Mouse (Mus musculus) testis, adult 2 months (tissue): Measurements from ENCODE around the gene Plppr1. TPM values are rescaled to one million over a fixed set of nuclear protein-coding genes. Genes with fewer than 3 reads are reported as not detected.

Experiments used
- H3K27ac ChIP-seq: fragments of 200-500 bp; 2 replicates; pipeline ENCODE4 v1.5.1; 2012; ENCODE audit warnings: low read depth, low read length; ENCODE audit not compliant: control insufficient read depth, insufficient read depth
- H3K27me3 ChIP-seq: fragments of 200-500 bp; 2 replicates; pipeline ENCODE4 v1.6.1; 2012; ENCODE audit warnings: mild to moderate bottlenecking, low read length, moderate library complexity; ENCODE audit not compliant: control insufficient read depth, insufficient read depth
- H3K36me3 ChIP-seq: fragments of 200-500 bp; 2 replicates; pipeline ENCODE4 v1.6.1; 2012; ENCODE audit warnings: mild to moderate bottlenecking, low read length; ENCODE audit not compliant: control insufficient read depth, insufficient read depth
- H3K4me1 ChIP-seq: fragments of 200-500 bp; 2 replicates; pipeline ENCODE4 v1.6.1; 2012; ENCODE audit warnings: low read length; ENCODE audit not compliant: control insufficient read depth, insufficient read depth
- H3K4me3 ChIP-seq: fragments of 200-500 bp; 2 replicates; pipeline ENCODE4 v1.5.1; 2012; ENCODE audit warnings: low read depth, mild to moderate bottlenecking, low read length, moderate library complexity, mixed read lengths; ENCODE audit not compliant: control insufficient read depth
- CTCF ChIP-seq: fragments of 200-500 bp; IDR thresholded peaks from 2 replicates; pipeline ENCODE4 v1.5.1; 2012; ENCODE audit warnings: low read depth, mild to moderate bottlenecking, inconsistent platforms, low read length, moderate library complexity; ENCODE audit not compliant: control insufficient read depth, insufficient read depth, insufficient replicate concordance
- POLR2A ChIP-seq: fragments of 200-500 bp; IDR thresholded peaks from 2 replicates; pipeline ENCODE4 v1.6.1; 2012; ENCODE audit warnings: low read depth, mild to moderate bottlenecking, inconsistent platforms, low read length, moderate library complexity; ENCODE audit not compliant: control insufficient read depth
- polyA plus RNA-seq: library from polyadenylated mRNA; depleted of rRNA; stranded (reverse); fragments of >200 nt; gene quantifications from 2 replicates; pipeline ENCODE4 v1.2.3, GENCODE M21; 2012

Gene Plppr1
- polyA plus RNA-seq, 1 experiment: not detected

DNA sequence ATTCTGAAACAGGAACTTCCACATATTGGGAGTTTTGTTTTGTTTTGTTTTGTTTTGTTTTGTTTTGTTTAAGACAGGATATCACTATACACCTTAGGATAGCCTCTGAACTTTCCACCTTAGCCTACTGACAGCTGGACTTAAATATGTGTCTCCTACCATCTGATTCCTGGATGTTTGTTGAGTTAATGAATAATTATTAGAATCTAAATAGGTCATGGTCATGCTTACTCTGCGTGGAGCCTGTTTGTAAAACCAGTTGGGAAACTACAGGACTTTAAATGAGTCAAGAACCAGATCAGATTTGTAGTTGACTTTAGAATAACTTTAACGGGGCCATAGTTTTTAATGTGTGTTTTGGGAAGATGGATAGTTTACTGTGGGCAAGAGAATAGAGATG is 40.4 kb downstream of the Plppr1 start:
- Histone ChIP-seq H3K27ac (no peak overlapping the region), H3K36me3 (no peaks in the 10 kb centered on the region), H3K4me3 (no peak overlapping the region), H3K27me3 (no peaks in the 10 kb centered on the region), H3K4me1 (no peaks in the 10 kb centered on the region)
- TF ChIP-seq CTCF (no peak), POLR2A (no peak)

DNA sequence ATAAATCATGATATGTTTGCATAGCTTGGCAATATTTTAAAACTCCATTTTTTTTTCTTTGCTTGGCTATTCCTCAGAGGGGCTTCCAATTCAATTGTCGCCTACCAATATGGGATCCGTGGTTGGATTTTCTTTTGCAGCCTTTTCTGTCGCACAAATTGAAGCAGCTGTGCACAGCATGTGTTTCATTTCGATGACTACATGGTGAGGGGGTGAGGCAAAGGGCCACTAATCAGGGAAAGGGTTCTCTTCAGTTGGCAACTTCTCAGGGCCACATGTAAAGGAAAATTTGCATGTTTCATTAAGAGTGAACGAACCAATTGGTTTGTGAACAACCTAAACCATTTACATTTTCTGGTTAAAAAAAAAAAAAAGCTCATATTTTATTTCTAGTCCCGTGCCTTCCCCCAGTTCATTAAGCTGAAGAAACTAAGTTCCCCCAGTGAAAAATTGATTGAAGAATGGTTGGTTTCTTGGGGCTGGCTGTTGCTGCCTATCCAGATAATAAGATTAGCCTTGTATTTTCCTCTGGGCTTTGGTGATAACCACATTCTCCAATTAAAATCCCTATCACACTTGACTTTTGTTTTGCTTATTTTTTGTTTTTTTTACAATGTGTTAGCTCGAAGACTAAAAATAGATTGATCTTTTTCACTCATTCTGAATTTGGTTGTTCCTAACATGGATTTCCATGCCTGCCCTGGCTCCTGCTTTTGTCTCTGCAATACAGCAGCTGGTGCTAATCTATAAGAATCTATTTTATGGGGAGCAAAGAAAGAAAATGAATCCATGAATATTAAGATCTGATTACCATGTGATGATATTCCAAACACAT is 43.1 kb downstream of the Plppr1 start:
- Histone ChIP-seq H3K27ac (no peak overlapping the region), H3K27me3 (no peaks in the 10 kb centered on the region), H3K36me3 (no peaks in the 10 kb centered on the region), H3K4me3 (no peak overlapping the region), H3K4me1 (no peaks in the 10 kb centered on the region)
- no peak for TF ChIP-seq CTCF
- TF ChIP-seq POLR2A: no peak

DNA sequence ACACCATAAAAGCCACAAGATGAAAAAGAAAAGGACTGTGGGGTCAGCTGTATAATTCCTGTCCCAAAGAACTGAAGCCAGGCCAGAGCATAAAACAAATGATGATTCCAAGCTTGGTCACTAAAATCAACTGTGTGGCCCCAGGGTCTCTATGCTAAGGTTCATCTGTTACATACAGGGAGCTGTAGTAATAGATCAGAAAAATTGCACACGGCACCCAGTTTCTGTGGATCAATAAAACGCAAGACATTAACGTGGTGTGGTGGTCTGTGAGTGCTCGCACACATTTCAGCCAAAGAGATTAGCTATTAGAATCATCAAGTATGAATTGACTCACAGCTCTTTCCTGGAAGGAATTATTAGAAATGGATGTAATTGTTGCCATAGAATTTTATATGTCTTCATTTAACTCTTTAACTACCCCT is 43.7 kb downstream of the Plppr1 start:
- H3K4me3 ChIP-seq: no peak overlapping the region
- H3K4me1 ChIP-seq: no peaks in the 10 kb centered on the region
- TF ChIP-seq POLR2A (no peak), CTCF (no peak)
- no peaks in the 10 kb centered on the region for H3K27me3 ChIP-seq
- no peaks in the 10 kb centered on the region for H3K36me3 ChIP-seq
- H3K27ac ChIP-seq: no peak overlapping the region

DNA sequence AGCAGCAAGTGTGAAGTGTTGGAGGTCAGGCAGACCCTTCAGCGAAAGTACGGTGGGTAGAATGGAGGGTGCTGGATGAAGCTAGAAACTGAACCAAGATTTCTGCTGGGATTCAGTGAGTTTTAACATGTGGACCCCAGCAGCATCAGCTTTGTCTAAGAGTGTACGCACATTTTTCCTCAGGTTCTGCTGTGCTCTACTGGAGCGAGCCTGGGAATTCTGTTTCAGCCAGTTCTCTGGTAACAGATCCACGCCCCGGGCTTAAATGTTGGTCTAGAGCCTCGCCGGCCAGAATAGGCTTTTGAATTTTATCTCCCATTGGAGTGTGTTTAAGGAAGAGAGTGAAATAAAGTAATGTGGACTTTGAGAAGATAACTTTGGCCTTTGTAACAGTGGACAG is 45.8 kb downstream of the Plppr1 start:
- H3K36me3 ChIP-seq: no peaks in the 10 kb centered on the region
- H3K27me3 ChIP-seq: no peaks in the 10 kb centered on the region
- H3K27ac ChIP-seq: no peak overlapping the region
- TF ChIP-seq CTCF: no peak
- TF ChIP-seq POLR2A: no peak
- no peak overlapping the region for H3K4me3 ChIP-seq
- H3K4me1 ChIP-seq: no peaks in the 10 kb centered on the region

DNA sequence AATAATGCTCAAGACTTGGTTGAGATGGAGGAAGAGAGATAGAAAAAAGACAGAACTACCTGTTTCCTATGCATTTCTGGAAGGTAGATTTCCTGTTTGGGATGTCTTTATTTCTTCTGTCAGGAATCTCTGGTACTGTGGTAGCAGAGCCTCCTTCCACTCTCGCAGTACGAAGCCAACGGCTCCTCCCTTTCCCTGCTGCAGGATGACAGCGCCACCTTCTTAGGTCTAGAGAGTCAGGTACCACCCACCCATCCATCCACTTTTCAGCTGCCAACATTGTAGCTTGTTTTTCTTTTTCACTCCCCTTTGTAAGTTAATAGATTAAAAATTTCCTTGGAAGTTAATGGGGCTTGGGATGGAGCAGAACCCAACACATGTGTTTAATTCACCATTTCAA is 48.8 kb downstream of the Plppr1 start:
- Histone ChIP-seq H3K4me1 (no peaks in the 10 kb centered on the region), H3K36me3 (no peaks in the 10 kb centered on the region), H3K4me3 (no peak overlapping the region), H3K27ac (no peak overlapping the region), H3K27me3 (no peaks in the 10 kb centered on the region)
- no peak for TF ChIP-seq POLR2A
- no peak for TF ChIP-seq CTCF

DNA sequence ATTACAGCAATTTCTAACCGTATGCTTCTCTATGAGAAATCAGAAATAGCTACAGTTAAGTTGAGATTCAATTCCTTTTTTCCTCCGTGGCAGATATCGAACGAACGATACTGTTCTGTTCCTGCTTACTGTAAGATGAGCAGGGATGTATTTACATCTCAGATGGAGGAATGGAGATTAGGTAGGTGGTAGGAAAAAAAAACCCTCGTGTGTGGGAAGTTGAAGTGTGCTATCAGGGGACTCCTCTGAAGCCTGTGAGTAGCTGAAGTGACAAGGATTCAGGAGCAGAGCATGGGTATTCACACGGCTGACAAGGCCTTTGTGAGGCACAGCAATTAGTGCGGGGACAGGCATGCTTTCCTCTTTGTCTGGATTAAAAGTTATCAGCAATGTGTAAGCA is 49.3 kb downstream of the Plppr1 start:
- H3K36me3 ChIP-seq: no peaks in the 10 kb centered on the region
- TF ChIP-seq CTCF (no peak), POLR2A (no peak)
- no peak overlapping the region for H3K27ac ChIP-seq
- no peaks in the 10 kb centered on the region for H3K4me1 ChIP-seq
- H3K4me3 ChIP-seq: no peak overlapping the region
- H3K27me3 ChIP-seq: no peaks in the 10 kb centered on the region

DNA sequence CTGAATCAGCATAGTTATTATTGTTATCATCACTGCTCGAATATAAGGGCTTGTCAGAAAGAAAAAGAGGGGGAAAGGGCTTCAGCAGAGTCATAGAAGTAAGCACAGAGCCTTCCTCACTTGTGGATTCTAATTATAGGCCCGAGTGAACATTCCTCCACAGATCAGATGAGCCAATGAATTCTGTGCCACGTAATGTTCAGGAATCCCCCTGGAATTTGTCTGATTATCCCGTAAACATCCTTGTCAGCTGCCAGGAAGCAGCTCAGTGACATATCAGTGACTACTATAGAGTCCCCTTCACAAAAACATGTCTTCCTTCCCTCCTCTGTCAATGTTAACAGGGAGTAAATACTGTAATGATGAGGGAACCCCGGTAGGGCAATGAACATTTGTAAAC is 50.9 kb downstream of the Plppr1 start:
- Histone ChIP-seq H3K4me3 (no peak overlapping the region), H3K27ac (no peak overlapping the region), H3K4me1 (no peaks in the 10 kb centered on the region), H3K36me3 (no peaks in the 10 kb centered on the region), H3K27me3 (no peaks in the 10 kb centered on the region)
- TF ChIP-seq CTCF (no peak), POLR2A (no peak)

DNA sequence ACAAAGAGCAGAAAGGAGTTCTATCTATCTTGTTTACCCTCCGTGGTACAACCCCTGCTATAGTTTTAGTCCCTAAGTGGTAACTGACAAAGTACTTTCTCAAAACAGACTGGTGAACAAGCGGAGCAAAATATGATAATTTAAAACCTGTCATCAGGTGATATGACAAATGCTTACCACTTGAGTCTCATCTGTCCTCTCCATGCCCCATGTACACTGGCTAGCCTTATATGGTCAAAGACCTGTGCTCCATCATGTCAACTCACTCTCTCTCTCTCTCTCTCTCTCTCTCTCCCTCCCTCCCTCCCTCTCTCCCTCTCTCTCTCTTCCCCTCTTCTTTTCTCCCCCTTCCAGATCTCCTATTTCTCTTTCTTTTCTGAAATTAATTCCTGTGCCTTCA is 59.8 kb downstream of the Plppr1 start:
- H3K27me3 ChIP-seq: no peaks in the 10 kb centered on the region
- no peaks in the 10 kb centered on the region for H3K36me3 ChIP-seq
- TF ChIP-seq CTCF (no peak), POLR2A (no peak)
- H3K27ac ChIP-seq: no peak overlapping the region
- H3K4me3 ChIP-seq: no peak overlapping the region
- no peaks in the 10 kb centered on the region for H3K4me1 ChIP-seq
